Mouse (Mus musculus) G1E (cell line): Measurements from ENCODE around the gene Spata9. TPM values are rescaled to one million over a fixed set of nuclear protein-coding genes. Genes with fewer than 3 reads are reported as not detected.

Experiments
- ATAC-seq: 2 replicates; pipeline ENCODE4 v1.8.0; 2016; ENCODE audit warnings: mild to moderate bottlenecking; ENCODE audit not compliant: insufficient number of reproducible peaks, poor library complexity, low FRiP score, severe bottlenecking; ENCODE audit errors: extremely low read depth
- DNase-seq: peaks from one replicate; pipeline ENCODE4 v3.0.0; 2012; ENCODE audit warnings: low spot score
- H3K27me3 ChIP-seq: 2 replicates; pipeline ENCODE4 v1.6.1; 2012; ENCODE audit warnings: mild to moderate bottlenecking, low read length, inconsistent platforms; ENCODE audit not compliant: insufficient read depth
- H3K36me3 ChIP-seq: replicated peaks from 2 replicates; pipeline ENCODE3; 2012; ENCODE audit warnings: mild to moderate bottlenecking, inconsistent platforms
- H3K4me1 ChIP-seq: 2 replicates; pipeline ENCODE4 v1.6.1; 2012; ENCODE audit warnings: low read depth, low read length, inconsistent platforms, mixed read lengths; ENCODE audit not compliant: insufficient read depth
- H3K4me3 ChIP-seq: 2 replicates; pipeline ENCODE4 v1.5.1; 2012; ENCODE audit warnings: low read depth, mild to moderate bottlenecking, inconsistent platforms, low read length, moderate library complexity, mixed read lengths
- H3K9me3 ChIP-seq: replicated peaks from 2 replicates; pipeline ENCODE4 v1.6.1; 2012; ENCODE audit warnings: inconsistent platforms
- CTCF ChIP-seq: IDR thresholded peaks from 2 replicates; pipeline ENCODE4 v1.5.1; 2012; ENCODE audit warnings: low read depth, low read length, inconsistent platforms, mixed read lengths
- GATA1 ChIP-seq: IDR thresholded peaks from 2 replicates; pipeline ENCODE4 v1.6.1; 2012; ENCODE audit warnings: borderline replicate concordance, low read length, inconsistent platforms, mixed read lengths
- GATA2 ChIP-seq: IDR thresholded peaks from 2 replicates; pipeline ENCODE4 v1.6.1; 2012; ENCODE audit warnings: low read depth, low read length, inconsistent platforms, borderline replicate concordance
- POLR2AphosphoS5 ChIP-seq: IDR thresholded peaks from 2 replicates; pipeline ENCODE4 v1.6.1; 2012; ENCODE audit warnings: low read depth, low read length, inconsistent platforms; ENCODE audit not compliant: insufficient replicate concordance
- TAL1 ChIP-seq: conservative IDR thresholded peaks from 2 replicates; pipeline ENCODE4 v1.6.1; 2012; ENCODE audit warnings: low read depth, low read length, inconsistent platforms, mixed read lengths
- polyA plus RNA-seq: library from polyadenylated mRNA; stranded (reverse); fragments of >175 nt; gene quantifications from 2 replicates; pipeline ENCODE4 v1.2.3, GENCODE M21; 2012
- total RNA-seq, 2 experiments: library from RNA; stranded (forward) in 1 of 2; stranded (reverse) in 1 of 2; fragments of 200-1000 nt in 1 of 2; fragments of >200 nt in 1 of 2; fragmentation: Nextera tagmentation in 1 of 2; gene quantifications; 2 replicates each; pipeline ENCODE4 v1.2.3; 2014 to 2017

Spata9 gene
- total and polyA plus RNA-seq, 3 experiments = 0.93 TPM; not detected in 2

DNA sequence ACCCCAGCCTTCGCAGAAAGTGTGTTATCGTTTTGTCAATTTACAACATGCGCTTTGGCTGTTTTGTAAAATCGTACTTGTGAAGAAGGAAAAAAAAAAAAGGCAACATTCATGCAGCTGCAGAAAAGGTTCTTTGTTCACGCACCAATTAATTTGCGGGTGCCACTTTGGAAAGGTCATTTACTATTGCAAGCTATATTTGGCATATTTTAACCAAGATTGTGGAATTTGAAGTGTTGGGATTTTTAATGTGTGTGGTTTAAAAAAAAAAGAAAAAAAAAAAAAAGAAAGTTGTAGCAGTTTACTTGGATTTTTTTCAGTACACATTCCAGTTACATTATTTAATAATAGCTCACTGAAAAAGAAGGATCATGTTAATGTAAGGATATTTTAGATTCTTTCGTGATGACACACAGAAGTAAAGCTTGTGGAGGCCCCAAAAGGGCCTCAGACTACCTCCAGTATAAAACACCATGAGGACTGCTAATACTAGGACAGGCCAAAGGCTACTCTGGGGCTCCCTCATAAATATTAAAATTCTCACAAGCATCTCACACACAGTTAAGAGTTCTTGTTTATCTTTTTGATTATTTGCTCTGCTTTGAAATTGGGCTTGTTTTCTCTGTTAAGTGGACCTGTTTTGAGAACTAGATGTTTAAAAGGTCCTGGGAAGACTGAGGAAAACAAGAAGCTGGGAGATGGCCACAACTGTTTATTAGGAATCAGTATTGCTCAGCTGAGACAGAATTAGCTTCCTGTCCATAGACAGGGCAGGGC lies 22.7 kb upstream of the Spata9 start:
- no peaks in the 10 kb centered on the region for H3K9me3 ChIP-seq
- H3K4me1 ChIP-seq = peaks cover 14% of the 10 kb centered on the region
- peak overlapping the region; percentile 91 for H3K4me3 ChIP-seq

DNA sequence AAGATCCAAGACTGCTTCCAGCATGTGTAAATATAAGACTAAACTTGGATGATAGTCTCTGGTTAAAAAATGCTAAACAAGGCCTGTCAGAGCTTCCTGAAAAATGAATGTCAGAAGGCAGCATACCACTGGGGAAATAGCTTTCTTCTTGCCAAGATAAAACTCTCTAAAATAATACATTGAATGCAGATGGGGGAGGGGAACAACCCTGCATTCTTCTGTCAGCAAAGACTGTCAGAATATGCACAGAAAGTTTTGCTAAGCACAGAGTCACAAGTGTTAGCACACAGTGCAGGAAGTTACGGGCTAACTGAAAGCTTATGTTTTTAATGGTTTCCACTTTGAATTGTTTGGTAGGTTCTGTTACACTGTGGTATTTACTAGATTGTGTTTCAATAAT lies 16.7 kb upstream of the Spata9 start:
- no peaks in the 10 kb centered on the region for H3K9me3 ChIP-seq
- H3K36me3 ChIP-seq = no peaks in the 10 kb centered on the region
- peaks cover 4% of the 10 kb centered on the region; the same call in 1 of the 2 replicates for H3K27me3 ChIP-seq
- TF ChIP-seq CTCF = no peak
- no peak for TF ChIP-seq POLR2AphosphoS5
- TF ChIP-seq TAL1 = no peak
- TF ChIP-seq GATA2 = no peak
- TF ChIP-seq GATA1 = no peak
- no peak for ATAC-seq
- DNase-seq = no peak
- H3K4me3 ChIP-seq = no peak overlapping the region
- no peaks in the 10 kb centered on the region for H3K4me1 ChIP-seq

More for the DNA sequence above, 22.7 kb upstream of the Spata9 start:
- DNase-seq (no peak), ATAC-seq (no peak)
- TF ChIP-seq GATA1 (no peak), TAL1 (no peak), CTCF (no peak), GATA2 (no peak), POLR2AphosphoS5 (no peak)
- Histone ChIP-seq H3K27me3 (peaks cover 6% of the 10 kb centered on the region; the same call in 1 of the 2 replicates), H3K36me3 (no peaks in the 10 kb centered on the region)

DNA sequence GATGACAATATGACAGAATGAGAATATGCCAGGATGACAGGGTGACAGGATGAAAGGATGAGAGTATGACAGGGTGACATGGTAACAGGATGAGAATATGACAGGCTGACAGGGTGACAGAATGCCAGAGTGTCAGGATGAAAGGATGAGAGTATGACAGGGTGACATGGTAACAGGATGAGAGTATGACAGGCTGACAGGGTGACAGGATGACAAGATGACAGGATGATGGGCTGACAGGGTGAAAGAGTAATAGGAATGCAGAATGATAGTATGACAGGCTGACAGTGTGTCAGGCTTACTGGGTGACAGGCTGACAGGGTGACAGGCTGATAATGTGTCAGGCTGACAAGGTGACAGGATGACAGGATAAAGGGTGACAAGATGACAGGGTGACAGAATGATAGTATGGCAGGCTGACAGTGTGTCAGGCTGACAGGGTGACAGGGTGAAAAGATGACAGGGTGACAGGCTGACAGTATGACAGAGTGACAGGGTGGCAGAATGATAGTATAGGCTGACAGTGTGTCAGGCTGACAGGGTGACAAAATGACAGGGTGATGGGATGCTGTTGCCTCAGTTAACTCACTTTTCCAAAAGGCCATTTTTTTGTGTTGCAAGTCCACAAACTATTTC lies 11.5 kb upstream of the Spata9 start:
- Histone ChIP-seq H3K27me3 (0 out of 2 replicates have a peak, but pooled peaks cover 5% of the 10 kb centered on the region), H3K4me1 (no peaks in the 10 kb centered on the region), H3K36me3 (no peaks in the 10 kb centered on the region), H3K4me3 (no peak overlapping the region), H3K9me3 (no peaks in the 10 kb centered on the region)
- DNase-seq = no peak
- TF ChIP-seq GATA1 = no peak
- ATAC-seq = no peak

DNA sequence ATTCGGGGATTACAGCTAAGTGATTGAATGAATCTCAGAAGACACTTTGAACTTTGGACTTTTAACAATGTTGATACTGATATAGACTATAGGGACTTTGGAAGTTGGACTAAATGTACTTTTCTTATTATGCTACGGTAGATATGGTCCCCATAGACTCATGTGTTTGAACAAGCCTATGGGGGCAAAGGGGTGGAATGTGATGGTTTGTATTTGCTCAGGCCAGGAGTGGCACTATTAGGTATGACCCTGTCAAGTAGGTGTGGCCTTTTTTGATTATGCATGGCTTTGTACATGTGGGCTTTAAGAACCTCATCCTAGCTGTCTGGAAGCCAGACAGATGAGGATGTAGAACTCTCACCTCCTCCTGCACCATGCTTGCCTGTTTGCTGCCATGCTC lies 7.5 kb downstream of the Spata9 start:
- no peaks in the 10 kb centered on the region for H3K36me3 ChIP-seq
- H3K9me3 ChIP-seq = no peaks in the 10 kb centered on the region
- ATAC-seq (no peak), DNase-seq (no peak)
- peaks cover 7% of the 10 kb centered on the region; the same call in 1 of the 2 replicates for H3K27me3 ChIP-seq
- TF ChIP-seq CTCF = no peak
- no peak for TF ChIP-seq TAL1
- TF ChIP-seq POLR2AphosphoS5 = no peak
- no peak for TF ChIP-seq GATA1
- H3K4me1 ChIP-seq = no peaks in the 10 kb centered on the region; the same call in 1 of the 2 replicates
- H3K4me3 ChIP-seq = no peak overlapping the region

DNA sequence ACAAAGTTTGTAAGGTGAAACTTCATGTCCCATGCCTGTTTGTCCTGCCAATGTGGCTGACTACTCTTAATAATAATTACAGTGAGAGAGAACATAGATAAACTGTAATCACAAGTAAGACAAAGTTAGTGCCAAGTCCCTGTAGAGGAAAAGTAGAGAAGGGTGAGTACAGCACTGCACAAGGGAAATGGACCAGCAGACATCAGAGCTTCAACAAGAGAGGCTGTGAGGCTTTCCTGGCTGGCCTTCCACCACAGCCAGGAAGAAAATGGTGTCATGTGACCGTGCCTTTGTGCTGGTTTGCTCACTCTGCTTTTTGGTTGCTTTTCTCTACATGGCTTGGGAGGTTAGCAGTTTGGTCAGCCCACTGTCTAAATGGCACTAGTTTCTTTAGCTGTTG lies 8.7 kb downstream of the Spata9 start:
- no peak overlapping the region for H3K4me3 ChIP-seq
- no peaks in the 10 kb centered on the region for H3K9me3 ChIP-seq
- no peak for DNase-seq
- peaks cover 7% of the 10 kb centered on the region for H3K27me3 ChIP-seq
- no peak for TF ChIP-seq POLR2AphosphoS5
- no peak for TF ChIP-seq TAL1
- no peak for TF ChIP-seq CTCF
- no peak for TF ChIP-seq GATA1
- no peak for TF ChIP-seq GATA2
- H3K4me1 ChIP-seq = no peaks in the 10 kb centered on the region; the same call in 1 of the 2 replicates
- H3K36me3 ChIP-seq = no peaks in the 10 kb centered on the region
- ATAC-seq = no peak

DNA sequence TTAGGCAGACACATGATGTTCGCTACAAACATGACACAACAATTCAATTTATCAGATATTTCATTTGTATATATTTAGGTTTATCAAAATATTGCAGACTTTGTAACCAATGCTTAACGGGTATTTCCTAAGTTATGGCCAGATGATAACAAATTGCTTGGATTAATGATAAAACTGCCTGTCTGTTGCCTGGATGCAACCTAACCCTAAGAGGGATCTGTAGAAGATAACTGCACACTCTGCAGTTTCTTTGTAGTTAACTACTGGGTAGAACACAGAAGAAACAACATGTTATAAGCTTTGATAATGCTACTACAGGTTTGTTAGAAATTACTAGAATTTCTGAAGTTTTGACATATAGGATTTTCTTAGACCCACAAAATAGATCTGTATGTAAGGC lies 9.3 kb downstream of the Spata9 start:
- Histone ChIP-seq H3K4me3 (no peak overlapping the region), H3K9me3 (no peaks in the 10 kb centered on the region), H3K27me3 (peaks cover 5% of the 10 kb centered on the region), H3K36me3 (no peaks in the 10 kb centered on the region), H3K4me1 (no peaks in the 10 kb centered on the region; the same call in 1 of the 2 replicates)
- ATAC-seq (no peak), DNase-seq (no peak)
- no peak for TF ChIP-seq POLR2AphosphoS5
- no peak for TF ChIP-seq GATA2
- TF ChIP-seq TAL1 = no peak
